Mouse (Mus musculus) stomach, embryonic 14.5 days (tissue): Measurements from ENCODE around the gene Rad54l2. TPM values are rescaled to one million over a fixed set of nuclear protein-coding genes. Genes with fewer than 3 reads are reported as not detected.

Experiments
- ATAC-seq: fragments of 200-750 bp; cut with Nextera tagmentation; 2 replicates; pipeline ENCODE4 v1.8.0; 2017; ENCODE audit warnings: low read depth, moderate TSS enrichment; ENCODE audit not compliant: insufficient number of reproducible peaks, insufficient read depth, low FRiP score
- H3K27ac ChIP-seq: fragments of 300-500 bp; sonication (generic); 2 replicates; pipeline ENCODE4 v1.5.1; 2014; ENCODE audit warnings: mild to moderate bottlenecking, low read length, moderate library complexity, mixed read lengths
- H3K27me3 ChIP-seq: fragments of 300-500 bp; sonication (generic); 2 replicates; pipeline ENCODE4 v1.6.1; 2014; ENCODE audit warnings: low read length, control low read depth, mixed read lengths; ENCODE audit not compliant: control insufficient read depth, insufficient read depth
- H3K36me3 ChIP-seq: fragments of 300-500 bp; sonication (generic); 2 replicates; pipeline ENCODE4 v1.6.1; 2014; ENCODE audit warnings: mild to moderate bottlenecking, control low read depth, low read length, moderate library complexity, mixed read lengths; ENCODE audit not compliant: control insufficient read depth, insufficient read depth
- H3K4me1 ChIP-seq: fragments of 300-500 bp; sonication (generic); 2 replicates; pipeline ENCODE4 v1.6.1; 2014; ENCODE audit warnings: low read length, control low read depth, mixed read lengths; ENCODE audit not compliant: control insufficient read depth, insufficient read depth
- H3K4me2 ChIP-seq: fragments of 300-500 bp; sonication (generic); replicated peaks from 2 replicates; pipeline ENCODE4 v1.6.1; 2014; ENCODE audit warnings: low read depth, low read length, control low read depth
- H3K4me3 ChIP-seq: fragments of 300-500 bp; sonication (generic); 2 replicates; pipeline ENCODE4 v1.5.1; 2014; ENCODE audit warnings: low read depth, low read length, control low read depth
- H3K9ac ChIP-seq: fragments of 300-500 bp; sonication (generic); replicated peaks from 2 replicates; pipeline ENCODE4 v1.6.1; 2014; ENCODE audit warnings: low read depth, mild to moderate bottlenecking, control low read depth, low read length, moderate library complexity, mixed read lengths
- H3K9me3 ChIP-seq: fragments of 300-500 bp; sonication (generic); 2 replicates; pipeline ENCODE4 v1.6.1; 2016; ENCODE audit warnings: low read depth, low read length, control low read depth; ENCODE audit not compliant: control insufficient read depth
- WGBS: fragments of 180-500 bp; shearing (Covaris S2); extraction: QIAGEN DNeasy Blood & Tissue Kit; methylation state at CpG from one replicate; pipeline ENCODE4 v1.1.7; 2014; 5-methylcytosine and 5-hydroxymethylcytosine counted together
- polyA plus RNA-seq: library from polyadenylated mRNA; unstranded; fragments of >200 nt; fragmentation: Nextera tagmentation; extraction: Ambion mirVana; gene quantifications from 2 replicates; pipeline ENCODE4 v1.2.1, GENCODE M21; 2014

The Rad54l2 gene
- polyA plus RNA-seq, 1 experiment from 2014 or later: 6.6 TPM

- no peak for ATAC-seq
- H3K27me3 ChIP-seq: no peaks in the 10 kb centered on the region
- no peaks in the 10 kb centered on the region for H3K36me3 ChIP-seq
- H3K4me3 ChIP-seq: no peak overlapping the region
- no peak overlapping the region for H3K27ac ChIP-seq
- H3K9me3 ChIP-seq: no peaks in the 10 kb centered on the region
- no peaks in the 10 kb centered on the region for H3K4me1 ChIP-seq
- H3K9ac ChIP-seq: no peak overlapping the region
- 64% methylated on average over 6 of the region's 6 CpGs for WGBS
- no peak overlapping the region for H3K4me2 ChIP-seq
Observed at GRCm38 (mm10) chr9:106643787-106644186, 145.2 kb downstream of the Rad54l2 start.

- ATAC-seq: no peak
- H3K4me3 ChIP-seq: no peak overlapping the region
- no peaks in the 10 kb centered on the region for H3K36me3 ChIP-seq
- H3K9ac ChIP-seq: no peak overlapping the region
- no peak overlapping the region for H3K4me2 ChIP-seq
- H3K9me3 ChIP-seq: no peaks in the 10 kb centered on the region
- WGBS: 24% methylated on average over 7 of the region's 7 CpGs
- no peak overlapping the region for H3K27ac ChIP-seq
- H3K27me3 ChIP-seq: no peaks in the 10 kb centered on the region
- no peaks in the 10 kb centered on the region for H3K4me1 ChIP-seq
Observed at GRCm38 (mm10) chr9:106643128-106643527, 145.9 kb downstream of the Rad54l2 start.

GRCm38 (mm10) chr9:106641346-106641745 lies 147.6 kb downstream of the Rad54l2 start:
- H3K27me3 ChIP-seq: no peaks in the 10 kb centered on the region
- no peak overlapping the region for H3K4me2 ChIP-seq
- H3K36me3 ChIP-seq: no peaks in the 10 kb centered on the region
- no peak overlapping the region for H3K9ac ChIP-seq
- no peaks in the 10 kb centered on the region for H3K9me3 ChIP-seq
- H3K4me1 ChIP-seq: no peaks in the 10 kb centered on the region
- no peak overlapping the region for H3K4me3 ChIP-seq
- ATAC-seq: no peak
- WGBS: 52% methylated on average over 5 of the region's 5 CpGs
- H3K27ac ChIP-seq: no peak overlapping the region

- no peaks in the 10 kb centered on the region for H3K9me3 ChIP-seq
- no peak for ATAC-seq
- no peak overlapping the region for H3K9ac ChIP-seq
- no peak overlapping the region for H3K4me3 ChIP-seq
- H3K27me3 ChIP-seq: no peaks in the 10 kb centered on the region
- no peak overlapping the region for H3K27ac ChIP-seq
- WGBS: 94% methylated on average over 8 of the region's 8 CpGs
- H3K36me3 ChIP-seq: no peaks in the 10 kb centered on the region
- no peaks in the 10 kb centered on the region for H3K4me1 ChIP-seq
- H3K4me2 ChIP-seq: no peak overlapping the region
Observed at GRCm38 (mm10) chr9:106638154-106638553, 150.8 kb downstream of the Rad54l2 start.

Other genes starting within 250 kb of the Rad54l2 start
- gene Iqcf3, start 227.6 kb downstream of the Rad54l2 start, polyA plus RNA-seq: not detected in 2 replicates
- gene Iqcf4, start 218.2 kb downstream of the Rad54l2 start, polyA plus RNA-seq: not detected in 2 replicates
- gene Iqcf6, start 162.6 kb downstream of the Rad54l2 start, polyA plus RNA-seq: not detected in 2 replicates
- not detected in 2 replicates for gene Grm2, start 133.1 kb downstream of the Rad54l2 start, polyA plus RNA-seq
- 53.3 and 55.9 TPM in 2 replicates for gene Tex264, start 103.3 kb downstream of the Rad54l2 start, polyA plus RNA-seq
- gene Dcaf1, start 32.7 kb upstream of the Rad54l2 start, polyA plus RNA-seq: 20.6 and 27.2 TPM in 2 replicates
- 15.0 and 17.0 TPM in 2 replicates for gene Rbm15b, start 98.2 kb upstream of the Rad54l2 start, polyA plus RNA-seq
- 185 and 220 TPM in 2 replicates for gene Manf, start 102.8 kb upstream of the Rad54l2 start, polyA plus RNA-seq